Mouse (Mus musculus): ENCODE results near the gene Il4ra. TPM values are rescaled to one million over a fixed set of nuclear protein-coding genes. Genes with fewer than 3 reads are reported as not detected.

Gene Il4ra
- total RNA-seq, 2 experiments from 2014 or later = 9.4 to 11.8 TPM

Other genes with a start within 250 kb of the Il4ra start
- gene Kdm8, start 107.4 kb upstream of the Il4ra start, total RNA-seq (2021) = 1 to 10 TPM; 3.8 to 4.0 TPM
- 10 to 100 TPM; 19.4 to 20.3 TPM for gene Nsmce1, start 60.5 kb upstream of the Il4ra start, total RNA-seq (2021)
- under 1 TPM; 0.42 to 0.70 TPM for gene Il21r, start 51.3 kb downstream of the Il4ra start, total RNA-seq (2021)
- gene Gtf3c1, start 155.7 kb downstream of the Il4ra start, total RNA-seq (2021) = 10 to 100 TPM; 36.8 to 43.7 TPM
- 1 to 10 TPM; 7.3 to 8.2 TPM for gene D430042O09Rik, start 155.8 kb downstream of the Il4ra start, total RNA-seq (2021)